Mouse (Mus musculus) liver, embryonic 13.5 days (tissue): Measurements from ENCODE around the gene Scd2. TPM values are rescaled to one million over a fixed set of nuclear protein-coding genes. Genes with fewer than 3 reads are reported as not detected.
"Not testable (repeated sequence)": the region's sequence is repeated elsewhere in the genome, so short reads cannot be mapped to it uniquely, and the experiment has no call there.

ENCODE experiments used
- ATAC-seq: fragments of 200-750 bp; cut with Nextera tagmentation; 2 replicates; pipeline ENCODE4 v1.8.0; 2017; ENCODE audit warnings: low read depth, mild to moderate bottlenecking, moderate number of reproducible peaks, moderate library complexity
- DNase-seq: peaks from one replicate; pipeline ENCODE4 v3.0.0; 2022
- H3K27ac ChIP-seq: fragments of 300-500 bp; sonication (generic); 2 replicates; pipeline ENCODE4 v1.5.1; 2015; ENCODE audit warnings: moderate library complexity, mild to moderate bottlenecking, inconsistent platforms
- H3K27me3 ChIP-seq: fragments of 300-500 bp; sonication (generic); 2 replicates; pipeline ENCODE4 v1.6.1; 2015; ENCODE audit warnings: mild to moderate bottlenecking, inconsistent platforms
- H3K36me3 ChIP-seq: fragments of 300-500 bp; sonication (generic); 2 replicates; pipeline ENCODE4 v1.6.1; 2015; ENCODE audit warnings: mild to moderate bottlenecking, inconsistent platforms
- H3K4me1 ChIP-seq: fragments of 300-500 bp; sonication (generic); replicated peaks from 2 replicates; pipeline ENCODE4 v1.6.1; 2015; ENCODE audit warnings: inconsistent platforms
- H3K4me2 ChIP-seq: fragments of 300-500 bp; sonication (generic); 2 replicates; pipeline ENCODE4 v1.6.1; 2015; ENCODE audit warnings: inconsistent platforms, mild to moderate bottlenecking, moderate library complexity
- H3K4me3 ChIP-seq: fragments of 300-500 bp; sonication (generic); replicated peaks from 2 replicates; pipeline ENCODE4 v1.5.1; 2015; ENCODE audit warnings: mild to moderate bottlenecking, inconsistent platforms
- H3K9ac ChIP-seq: fragments of 300-500 bp; sonication (generic); 2 replicates; pipeline ENCODE4 v1.6.1; 2015; ENCODE audit warnings: mild to moderate bottlenecking, inconsistent platforms
- H3K9me3 ChIP-seq: fragments of 300-500 bp; sonication (generic); replicated peaks from 2 replicates; pipeline ENCODE4 v1.6.1; 2016; ENCODE audit warnings: inconsistent platforms
- WGBS: fragments of 180-500 bp; shearing (Covaris S2); methylation state at CpG from one replicate; pipeline ENCODE4 v1.1.7; 2015; ENCODE audit not compliant: insufficient replicate concordance; 5-methylcytosine and 5-hydroxymethylcytosine counted together
- polyA plus RNA-seq: library from polyadenylated mRNA; unstranded; fragments of >200 nt; fragmentation: Nextera tagmentation; extraction: Ambion mirVana; gene quantifications from 2 replicates; pipeline ENCODE4 v1.2.1, GENCODE M21; 2015

The Scd2 gene
- polyA plus RNA-seq: 73.7 and 106 TPM in 2 replicates

DNA sequence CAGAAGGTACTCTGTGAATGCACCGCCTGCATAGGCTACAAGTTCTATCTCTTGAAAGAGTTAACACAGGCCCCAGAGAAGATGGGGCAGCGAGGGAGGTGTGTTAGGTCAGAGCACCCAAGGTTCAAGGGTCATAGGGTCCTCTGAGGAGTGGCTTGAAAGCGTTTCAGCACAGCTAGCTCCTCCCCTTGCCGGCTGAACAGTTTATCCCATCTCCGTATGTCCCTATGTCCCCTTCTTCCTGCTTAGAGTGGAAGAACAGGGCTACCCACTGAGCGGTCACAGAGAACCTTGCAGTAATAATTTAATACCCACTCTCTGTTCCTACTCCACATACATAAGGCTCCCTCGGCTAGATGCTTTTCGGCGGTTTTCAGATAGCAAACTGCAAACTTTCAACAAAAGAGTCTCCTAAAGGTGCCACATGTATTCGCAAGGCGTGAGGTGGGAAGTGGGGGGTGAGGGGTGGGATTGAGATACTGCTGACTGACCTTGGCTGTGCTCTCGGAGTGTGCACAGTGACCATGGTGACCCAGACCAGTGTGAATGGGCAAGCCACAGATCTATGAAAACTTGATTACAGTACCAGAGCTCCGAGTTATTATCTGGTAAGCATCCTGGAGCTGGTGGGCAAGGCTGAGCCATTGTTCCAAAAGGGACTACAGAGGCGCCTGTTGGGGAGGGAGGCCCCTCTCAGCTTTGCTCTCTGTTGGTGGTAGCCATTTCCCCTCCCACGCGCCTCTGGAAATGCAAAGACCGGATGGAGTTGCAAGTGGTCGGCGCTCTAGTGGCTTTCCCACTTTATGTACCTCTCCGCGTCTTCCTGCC is at the start of gene Scd2:
Scd2 (plus strand) TSS at position 734 of the 828 bp plus-strand sequence.
- Histone ChIP-seq H3K36me3 (peaks cover 31% of the 10 kb centered on the region), H3K9me3 (no peaks in the 10 kb centered on the region), H3K27ac (peak within 1 kb of the TSS; percentile 94), H3K4me2 (peak within 1 kb of the TSS; percentile 83), H3K27me3 (no peaks in the 10 kb centered on the region), H3K9ac (peak within 1 kb of the TSS; percentile 80), H3K4me1 (peaks cover 85% of the 10 kb centered on the region), H3K4me3 (peak within 1 kb of the TSS; percentile 74)
- DNase-seq (peak; percentile 42), ATAC-seq (peak; percentile 34)
- 4% methylated on average over 21 of the region's 21 CpGs for WGBS

DNA sequence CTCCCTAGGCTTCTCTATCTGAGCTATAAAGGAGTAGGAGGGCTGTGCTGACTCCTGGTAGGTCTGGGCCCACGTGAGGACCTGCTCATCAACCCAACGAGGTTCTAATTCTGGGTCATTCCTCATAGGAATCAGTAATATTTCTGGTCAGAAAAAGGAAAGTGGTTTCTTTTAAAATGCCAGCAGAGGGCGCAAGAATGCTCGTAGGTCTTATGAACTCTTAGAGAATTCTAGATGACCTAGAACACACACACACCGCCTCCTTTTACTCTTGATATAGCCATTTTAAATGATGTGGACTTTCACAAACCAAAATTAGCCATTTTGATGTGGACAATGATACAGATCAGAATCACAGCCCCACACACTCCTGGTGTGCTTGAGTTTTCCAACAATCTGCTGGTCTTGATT is 47.7 kb upstream of the Scd2 start:
- ATAC-seq (no peak), DNase-seq (peak; percentile 34)
- H3K27ac ChIP-seq: no peak overlapping the region
- no peaks in the 10 kb centered on the region for H3K36me3 ChIP-seq
- H3K9ac ChIP-seq: no peak overlapping the region
- peak overlapping the region; percentile 60; the same call in 1 of the 2 replicates for H3K4me3 ChIP-seq
- WGBS: 6% methylated on average over 5 of the region's 5 CpGs
- peaks cover 44% of the 10 kb centered on the region for H3K4me1 ChIP-seq
- H3K4me2 ChIP-seq: peak overlapping the region; percentile 94
- no peaks in the 10 kb centered on the region for H3K9me3 ChIP-seq
- H3K27me3 ChIP-seq: no peaks in the 10 kb centered on the region

- Histone ChIP-seq H3K9ac (no peak overlapping the region; the same call in 1 of the 2 replicates), H3K4me1 (peaks cover 44% of the 10 kb centered on the region), H3K36me3 (no peaks in the 10 kb centered on the region), H3K27ac (no peak overlapping the region; the same call in 1 of the 2 replicates), H3K4me2 (peak overlapping the region; percentile 94), H3K9me3 (no peaks in the 10 kb centered on the region), H3K4me3 (peak overlapping the region; percentile 60), H3K27me3 (no peaks in the 10 kb centered on the region)
- ATAC-seq: no peak
- no peak for DNase-seq
- 46% methylated on average over 11 of the region's 11 CpGs for WGBS
These were observed 47.0 kb upstream of the Scd2 start for GRCm38 (mm10) chr19:44246341-44246911.

DNA sequence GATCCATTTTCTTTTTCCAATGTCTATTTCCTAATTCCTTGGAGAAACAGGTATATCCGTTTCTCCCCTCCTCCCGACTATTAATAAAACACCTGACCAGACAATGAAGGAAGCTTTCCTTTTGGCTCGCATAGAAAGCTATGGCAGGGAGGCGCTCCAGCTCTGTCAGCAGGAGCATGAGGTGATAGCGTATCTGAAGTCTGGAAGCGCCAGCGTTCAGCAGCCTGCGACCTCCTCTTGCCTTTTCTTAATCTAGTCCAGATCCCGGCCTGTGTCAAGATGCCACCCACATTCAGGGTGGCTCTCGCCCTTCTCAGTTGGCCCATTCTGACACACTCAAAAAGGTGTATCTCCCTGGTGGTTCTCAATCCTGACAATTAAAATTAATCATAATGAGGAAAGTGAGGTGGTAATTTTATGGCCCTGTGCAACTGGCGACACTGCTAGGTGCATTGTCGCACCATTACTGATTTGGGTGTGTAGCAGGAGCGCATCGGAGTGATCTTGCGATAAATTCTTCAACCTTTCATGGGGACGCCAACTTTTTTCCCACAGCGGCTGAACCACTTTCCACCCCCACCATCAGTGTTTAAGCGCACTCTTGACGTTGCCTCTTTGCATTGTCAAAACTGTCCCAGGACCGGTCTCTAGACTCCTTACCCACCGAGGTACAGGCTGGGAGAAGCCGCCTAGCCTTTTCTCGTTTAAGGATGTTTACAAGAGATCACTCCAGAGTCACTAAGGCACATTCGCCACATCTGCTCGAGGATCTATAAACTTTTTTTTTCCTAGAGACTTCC is 46.0 kb upstream of the Scd2 start:
- Histone ChIP-seq H3K27me3 (no peaks in the 10 kb centered on the region), H3K9me3 (no peaks in the 10 kb centered on the region), H3K4me2 (peak overlapping the region; percentile 94), H3K36me3 (no peaks in the 10 kb centered on the region), H3K4me3 (peak overlapping the region; percentile 60), H3K9ac (peak overlapping the region; percentile 72), H3K27ac (peak overlapping the region; percentile 86), H3K4me1 (peaks cover 44% of the 10 kb centered on the region)
- peak; percentile 52 for DNase-seq
- 1% methylated on average over 25 of the region's 25 CpGs for WGBS
- ATAC-seq: peak; percentile 26

- H3K4me3 ChIP-seq: peak overlapping the region; percentile 60
- no peaks in the 10 kb centered on the region for H3K36me3 ChIP-seq
- peak overlapping the region; percentile 72 for H3K9ac ChIP-seq
- WGBS: 3% methylated on average over 36 of the region's 36 CpGs
- H3K9me3 ChIP-seq: no peaks in the 10 kb centered on the region
- peaks cover 44% of the 10 kb centered on the region for H3K4me1 ChIP-seq
- H3K27me3 ChIP-seq: no peaks in the 10 kb centered on the region
- peak overlapping the region; percentile 94 for H3K4me2 ChIP-seq
- DNase-seq (peak; percentile 99), ATAC-seq (peak; percentile 99)
- H3K27ac ChIP-seq: peak overlapping the region; percentile 86
These were observed 45.2 kb upstream of the Scd2 start for GRCm38 (mm10) chr19:44248081-44248853.

DNA sequence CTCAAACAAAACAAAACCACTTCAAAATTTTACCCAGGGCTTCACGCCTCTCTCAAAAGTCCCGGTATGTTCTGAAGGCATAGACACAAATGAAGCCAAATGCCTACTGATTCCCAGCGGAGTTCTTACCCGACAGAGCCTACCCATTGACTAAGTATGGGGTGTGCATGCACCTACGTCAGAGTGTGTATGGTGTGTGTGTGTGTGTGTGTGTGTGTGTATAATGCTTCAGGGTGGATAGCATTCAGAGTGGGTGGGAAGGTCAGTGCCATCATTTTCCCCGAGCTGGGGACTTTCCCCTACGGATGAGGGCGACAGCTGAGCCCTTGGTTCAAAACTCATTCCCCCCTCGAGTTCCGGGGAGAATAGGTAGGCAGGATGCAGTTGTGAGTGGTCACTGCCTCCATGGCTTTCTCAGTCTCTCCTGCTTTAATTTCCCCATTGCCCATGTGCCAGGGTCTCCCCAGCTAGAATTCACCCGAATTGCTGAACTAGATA is 44.6 kb upstream of the Scd2 start:
- 74% methylated on average over 11 of the region's 11 CpGs for WGBS
- Histone ChIP-seq H3K4me2 (peak overlapping the region; percentile 94), H3K4me1 (peaks cover 44% of the 10 kb centered on the region), H3K4me3 (no peak overlapping the region), H3K27ac (peak overlapping the region; percentile 81), H3K9me3 (no peaks in the 10 kb centered on the region), H3K9ac (peak overlapping the region; percentile 54; the same call in 1 of the 2 replicates), H3K27me3 (no peaks in the 10 kb centered on the region), H3K36me3 (no peaks in the 10 kb centered on the region)
- DNase-seq (no peak), ATAC-seq (no peak)

DNA sequence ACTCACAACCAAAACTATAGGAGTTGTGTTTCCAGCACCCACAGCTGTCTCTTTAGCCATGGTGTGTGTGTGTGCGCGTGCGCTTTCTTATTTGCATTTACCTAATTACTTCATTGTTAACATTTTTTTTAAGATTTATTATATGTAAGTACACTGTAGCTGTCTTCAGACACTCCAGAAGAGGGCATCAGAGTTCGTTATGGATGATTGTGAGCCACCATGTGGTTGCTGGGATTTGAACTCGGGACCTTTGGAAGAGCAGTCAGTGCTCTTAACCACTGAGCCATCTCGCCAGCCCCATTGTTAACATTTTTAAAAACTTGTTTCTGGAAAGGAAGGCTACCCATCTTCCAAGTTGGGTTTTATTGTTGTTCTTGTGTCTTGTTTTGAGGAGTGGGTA is 42.3 kb upstream of the Scd2 start:
- not testable (repeated sequence) for H3K9ac ChIP-seq, H3K27ac ChIP-seq, ATAC-seq, H3K27me3 ChIP-seq, DNase-seq, H3K4me3 ChIP-seq, H3K4me2 ChIP-seq, H3K9me3 ChIP-seq, H3K36me3 ChIP-seq
- H3K4me1 ChIP-seq: peaks cover 40% of the 10 kb centered on the region
- WGBS: 75% methylated on average over 6 of the region's 6 CpGs

- Histone ChIP-seq H3K4me1 (peaks cover 31% of the 10 kb centered on the region), H3K4me3 (no peak overlapping the region), H3K4me2 (no peak overlapping the region), H3K36me3 (no peaks in the 10 kb centered on the region), H3K9ac (no peak overlapping the region), H3K27me3 (no peaks in the 10 kb centered on the region), H3K9me3 (no peaks in the 10 kb centered on the region), H3K27ac (no peak overlapping the region)
- WGBS: 38% methylated on average over 12 of the region's 12 CpGs
- DNase-seq (no peak), ATAC-seq (no peak)
These were observed 41.4 kb upstream of the Scd2 start for GRCm38 (mm10) chr19:44251936-44252558.

- H3K9ac ChIP-seq, DNase-seq, H3K36me3 ChIP-seq, H3K4me2 ChIP-seq, H3K4me3 ChIP-seq, H3K27ac ChIP-seq, H3K27me3 ChIP-seq, ATAC-seq, H3K9me3 ChIP-seq: not testable (repeated sequence)
- peaks cover 11% of the 10 kb centered on the region for H3K4me1 ChIP-seq
- WGBS: 79% methylated on average over 4 of the region's 4 CpGs
These were observed 39.4 kb upstream of the Scd2 start for GRCm38 (mm10) chr19:44254106-44254505.

DNA sequence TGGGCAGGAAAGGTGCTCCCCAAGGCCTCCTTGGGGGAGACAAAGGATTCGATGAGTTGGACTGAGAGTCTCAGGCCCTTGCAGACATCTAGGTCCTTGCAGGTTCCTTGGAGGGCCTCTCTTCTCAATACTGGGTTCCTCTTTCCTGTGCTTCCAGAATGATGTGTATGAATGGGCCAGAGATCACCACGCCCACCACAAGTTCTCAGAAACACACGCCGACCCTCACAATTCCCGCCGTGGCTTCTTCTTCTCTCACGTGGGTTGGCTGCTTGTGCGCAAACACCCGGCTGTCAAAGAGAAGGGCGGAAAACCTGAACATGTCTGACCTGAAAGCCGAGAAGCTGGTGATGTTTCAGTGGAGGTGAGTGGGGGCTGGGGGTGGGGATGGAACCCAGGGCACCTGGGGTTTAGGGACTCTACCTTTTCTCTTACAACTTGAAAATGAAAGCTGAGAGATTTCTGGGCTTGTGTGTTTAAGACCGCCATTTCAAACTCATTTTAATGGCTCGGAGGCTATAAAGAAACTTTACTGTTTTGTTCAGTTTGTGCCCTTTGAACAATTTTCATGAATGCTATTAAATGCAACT is 36.0 kb upstream of the Scd2 start:
- Histone ChIP-seq H3K4me2 (no peak overlapping the region), H3K27me3 (0 out of 2 replicates have a peak, but pooled peaks cover 3% of the 10 kb centered on the region), H3K27ac (no peak overlapping the region), H3K4me3 (no peak overlapping the region), H3K9ac (no peak overlapping the region), H3K4me1 (no peaks in the 10 kb centered on the region; the same call in none of the 2 replicates), H3K9me3 (no peaks in the 10 kb centered on the region), H3K36me3 (no peaks in the 10 kb centered on the region)
- WGBS: 65% methylated on average over 13 of the region's 13 CpGs
- ATAC-seq (no peak), DNase-seq (no peak)
